Mouse (Mus musculus) retina, embryonic 14.5 days (tissue): Measurements from ENCODE around the gene Fmo9.

ENCODE experiments used
- DNase-seq: peaks from one replicate; pipeline ENCODE4 v3.0.0-alpha.2; 2015; ENCODE audit warnings: low spot score

Fmo9 gene

GRCm38 (mm10) chr1:166681745-166682144 is at the start of gene Fmo9:
Gene Fmo9, minus strand, starts transcription at chr1:166681845.
- DNase-seq, result no peak

GRCm38 (mm10) chr1:166730886-166731285 is 49.2 kb upstream of the Fmo9 start:
- no peak for DNase-seq

GRCm38 (mm10) chr1:166730215-166730614 is 48.6 kb upstream of the Fmo9 start:
- DNase-seq, result no peak

GRCm38 (mm10) chr1:166710861-166711260 is 29.2 kb upstream of the Fmo9 start:
- DNase-seq, result no peak

- DNase-seq, result no peak
Measured at GRCm38 (mm10) chr1:166702270-166702912, 20.7 kb upstream of the Fmo9 start.

- DNase-seq, result no peak
Measured at GRCm38 (mm10) chr1:166669264-166669663, 12.4 kb downstream of the Fmo9 start.

- DNase-seq, result no peak
Measured at GRCm38 (mm10) chr1:166660800-166661199, 20.8 kb downstream of the Fmo9 start.

- DNase-seq, result no peak
Measured at GRCm38 (mm10) chr1:166647593-166647992, 34.1 kb downstream of the Fmo9 start, which contains the start of gene Gm4847. Gene Gm4847, minus strand, starts transcription at chr1:166647693.
